Mouse (Mus musculus): ENCODE measurements around the gene Kncn. TPM values are rescaled to one million over a fixed set of nuclear protein-coding genes. Genes with fewer than 3 reads are reported as not detected.

Gene Kncn
- polyA plus RNA-seq, 1 experiment from 2014 or later: not detected

DNA sequence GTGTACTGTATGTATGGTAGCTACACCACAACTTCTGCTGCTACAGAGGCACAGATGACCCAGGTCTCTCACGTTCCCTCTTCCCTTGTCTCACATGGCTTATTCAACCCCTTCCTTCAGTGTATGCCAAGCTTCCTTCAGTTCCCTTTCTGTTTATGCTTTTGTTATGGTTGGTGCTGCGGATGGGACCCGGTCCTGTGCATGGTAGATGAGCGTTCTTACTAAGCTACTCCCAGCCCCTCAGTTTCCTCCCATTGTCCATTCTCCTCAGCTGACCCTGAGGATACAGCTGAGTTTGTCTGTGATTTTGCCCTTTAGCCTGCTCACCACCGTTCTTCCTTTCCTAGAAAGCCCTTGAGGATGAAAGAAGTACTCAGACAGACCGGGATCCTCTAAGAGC lies 32.6 kb upstream of the Kncn start:
- Histone ChIP-seq H3K4me3 (ENCODE audit: low read depth, low read length) (no peak overlapping the region), H3K27me3 (ENCODE audit: insufficient read depth, low read length) (no peaks in the 10 kb centered on the region), H3K4me2 (ENCODE audit: low read depth, low read length) (no peak overlapping the region), H3K4me1 (ENCODE audit: insufficient read depth) (peaks cover 63% of the 10 kb centered on the region), H3K9me3 (ENCODE audit: low read length) (no peaks in the 10 kb centered on the region), H3K27ac (ENCODE audit: low read depth) (no peak overlapping the region), H3K36me3 (replicated peaks; ENCODE audit: insufficient read depth, low read length) (peaks cover 69% of the 10 kb centered on the region), H3K9ac (replicated peaks) (no peak overlapping the region)
- ATAC-seq: no peak
- TF ChIP-seq CTCF (IDR thresholded peaks at IDR 0.05; ENCODE audit: low read depth) (no peak), EP300 (IDR thresholded peaks at IDR 0.05; ENCODE audit: low read depth) (no peak)
- no peak for DNase-seq
- WGBS (ENCODE audit: insufficient replicate concordance): 75% methylated on average over 6 of the region's 6 CpGs

DNA sequence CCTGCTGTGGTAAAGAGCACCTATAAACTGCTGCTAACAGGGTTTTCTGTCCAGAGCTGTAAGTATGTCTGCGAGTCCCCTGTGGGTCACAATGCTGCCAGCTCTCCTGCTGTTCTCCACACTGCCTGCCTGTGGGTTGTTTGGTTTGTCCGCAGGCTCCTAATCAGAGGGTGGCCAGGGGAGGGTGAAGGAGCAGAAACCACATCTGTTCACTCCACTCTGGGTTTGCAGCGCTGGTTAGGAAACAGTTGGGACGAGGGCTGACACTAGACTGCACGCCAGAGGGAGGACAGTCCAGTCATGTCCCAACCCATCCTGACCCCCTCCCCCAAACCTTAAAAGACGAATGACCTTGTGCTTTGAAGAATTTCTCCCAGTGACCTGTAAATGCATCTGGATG lies 29.1 kb upstream of the Kncn start:
- Histone ChIP-seq H3K4me3 (ENCODE audit: low read depth, low read length) (no peak overlapping the region), H3K9ac (replicated peaks) (no peak overlapping the region), H3K9me3 (ENCODE audit: low read length) (no peaks in the 10 kb centered on the region), H3K4me1 (ENCODE audit: insufficient read depth) (peaks cover 40% of the 10 kb centered on the region), H3K27ac (ENCODE audit: low read depth) (no peak overlapping the region), H3K4me2 (ENCODE audit: low read depth, low read length) (no peak overlapping the region), H3K27me3 (ENCODE audit: insufficient read depth, low read length) (no peaks in the 10 kb centered on the region), H3K36me3 (replicated peaks; ENCODE audit: insufficient read depth, low read length) (peaks cover 74% of the 10 kb centered on the region)
- DNase-seq: no peak
- WGBS (ENCODE audit: insufficient replicate concordance): 41% methylated on average over 6 of the region's 6 CpGs
- no peak for TF ChIP-seq EP300 (IDR thresholded peaks at IDR 0.05; ENCODE audit: low read depth)
- TF ChIP-seq CTCF (IDR thresholded peaks at IDR 0.05; ENCODE audit: low read depth): no peak
- no peak for ATAC-seq

GRCm38 (mm10) chr4:115855609-115856008 lies 28.6 kb upstream of the Kncn start:
- ATAC-seq: no peak
- no peak overlapping the region for H3K4me3 ChIP-seq (ENCODE audit: low read depth, low read length)
- H3K27ac ChIP-seq (ENCODE audit: low read depth): no peak overlapping the region
- no peaks in the 10 kb centered on the region for H3K9me3 ChIP-seq (ENCODE audit: low read length)
- DNase-seq: no peak
- 78% methylated on average over 4 of the region's 4 CpGs for WGBS (ENCODE audit: insufficient replicate concordance)
- H3K4me2 ChIP-seq (ENCODE audit: low read depth, low read length): peak overlapping the region; percentile 46; the same call in 1 of the 2 replicates
- H3K4me1 ChIP-seq (ENCODE audit: insufficient read depth): peaks cover 35% of the 10 kb centered on the region
- no peak overlapping the region for H3K9ac ChIP-seq (replicated peaks)
- H3K36me3 ChIP-seq (replicated peaks; ENCODE audit: insufficient read depth, low read length): peaks cover 74% of the 10 kb centered on the region
- no peaks in the 10 kb centered on the region for H3K27me3 ChIP-seq (ENCODE audit: insufficient read depth, low read length)
- TF ChIP-seq CTCF (IDR thresholded peaks at IDR 0.05; ENCODE audit: low read depth) (no peak), EP300 (IDR thresholded peaks at IDR 0.05; ENCODE audit: low read depth) (no peak)

DNA sequence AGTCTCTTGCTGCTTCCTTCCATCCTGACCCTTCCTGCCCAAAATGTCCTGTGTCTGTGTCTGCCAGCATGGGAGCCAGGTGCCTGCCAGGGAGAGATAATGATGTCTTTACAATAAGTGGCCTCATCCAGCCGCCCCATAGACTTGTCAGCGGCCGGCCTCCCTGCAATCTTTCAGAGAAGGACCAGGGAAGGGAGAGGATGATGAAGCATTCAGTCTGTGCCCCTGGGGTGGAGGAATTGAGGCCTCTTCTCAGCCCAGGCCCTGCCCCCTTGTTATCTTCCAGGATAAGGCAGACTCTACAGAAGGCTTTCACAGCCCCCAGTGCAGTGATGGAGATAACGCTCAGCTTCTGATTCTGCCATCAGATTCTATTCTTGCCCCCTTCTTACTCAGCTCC lies 27.9 kb upstream of the Kncn start:
- Histone ChIP-seq H3K36me3 (replicated peaks; ENCODE audit: insufficient read depth, low read length) (peaks cover 76% of the 10 kb centered on the region), H3K4me1 (ENCODE audit: insufficient read depth) (peaks cover 29% of the 10 kb centered on the region), H3K9ac (replicated peaks) (peak overlapping the region; percentile 9; the same call in 1 of the 2 replicates), H3K4me2 (ENCODE audit: low read depth, low read length) (peak overlapping the region; percentile 46), H3K27ac (ENCODE audit: low read depth) (peak overlapping the region; percentile 44), H3K9me3 (ENCODE audit: low read length) (no peaks in the 10 kb centered on the region), H3K27me3 (ENCODE audit: insufficient read depth, low read length) (no peaks in the 10 kb centered on the region), H3K4me3 (ENCODE audit: low read depth, low read length) (no peak overlapping the region)
- DNase-seq (peak; percentile 41), ATAC-seq (peak; percentile 81)
- no peak for TF ChIP-seq CTCF (IDR thresholded peaks at IDR 0.05; ENCODE audit: low read depth)
- TF ChIP-seq EP300 (IDR thresholded peaks at IDR 0.05; ENCODE audit: low read depth): peak; percentile 67; the same call in 1 of the 2 replicates
- 66% methylated on average over 4 of the region's 4 CpGs for WGBS (ENCODE audit: insufficient replicate concordance)

DNA sequence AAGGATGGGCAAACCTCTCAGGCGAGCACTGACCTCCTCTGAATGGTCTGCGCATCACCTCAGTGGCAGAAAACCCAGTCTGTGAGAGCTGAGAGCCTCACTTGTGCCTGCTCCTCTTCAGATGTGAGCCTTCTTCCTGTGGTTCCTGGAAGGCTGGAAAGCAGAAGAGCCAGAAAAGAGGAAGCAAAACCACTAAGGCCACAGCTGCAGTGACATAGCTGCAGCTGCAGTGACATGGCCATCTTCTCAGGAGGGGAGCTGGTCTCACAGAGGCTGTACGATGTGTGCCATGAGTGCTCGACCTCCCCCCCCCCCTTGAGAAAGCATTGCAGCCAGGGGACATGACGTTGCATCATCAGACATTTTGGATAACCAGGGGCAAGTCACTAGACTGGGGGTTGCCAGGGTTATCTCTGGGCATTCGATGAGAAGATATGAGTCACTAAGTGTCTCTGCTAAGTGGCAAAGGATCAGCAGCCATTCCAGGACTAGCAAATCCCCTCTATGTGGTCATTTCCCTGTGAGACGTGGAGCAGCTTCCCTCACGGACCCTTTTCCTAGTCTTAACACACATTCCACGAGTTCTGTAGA lies 26.8 kb upstream of the Kncn start:
- ATAC-seq (peak; percentile 51), DNase-seq (peak; percentile 47)
- Histone ChIP-seq H3K36me3 (replicated peaks; ENCODE audit: insufficient read depth, low read length) (peaks cover 75% of the 10 kb centered on the region), H3K9me3 (ENCODE audit: low read length) (no peaks in the 10 kb centered on the region), H3K9ac (replicated peaks) (no peak overlapping the region), H3K4me3 (ENCODE audit: low read depth, low read length) (no peak overlapping the region), H3K27ac (ENCODE audit: low read depth) (0 out of 2 replicates have a peak overlapping the region, but pooled peaks have one; percentile 44), H3K4me1 (ENCODE audit: insufficient read depth) (peaks cover 29% of the 10 kb centered on the region), H3K4me2 (ENCODE audit: low read depth, low read length) (no peak overlapping the region), H3K27me3 (ENCODE audit: insufficient read depth, low read length) (no peaks in the 10 kb centered on the region)
- WGBS (ENCODE audit: insufficient replicate concordance): 56% methylated on average over 9 of the region's 9 CpGs
- TF ChIP-seq EP300 (IDR thresholded peaks at IDR 0.05; ENCODE audit: low read depth): no peak
- TF ChIP-seq CTCF (IDR thresholded peaks at IDR 0.05; ENCODE audit: low read depth): no peak

GRCm38 (mm10) chr4:115863352-115863751 lies 20.8 kb upstream of the Kncn start:
- H3K9ac ChIP-seq (replicated peaks): no peak overlapping the region
- H3K4me2 ChIP-seq (ENCODE audit: low read depth, low read length): no peak overlapping the region
- no peaks in the 10 kb centered on the region for H3K4me1 ChIP-seq (ENCODE audit: insufficient read depth)
- no peaks in the 10 kb centered on the region for H3K27me3 ChIP-seq (ENCODE audit: insufficient read depth, low read length)
- WGBS (ENCODE audit: insufficient replicate concordance): 88% methylated on average over 7 of the region's 7 CpGs
- DNase-seq (no peak), ATAC-seq (no peak)
- no peak overlapping the region for H3K4me3 ChIP-seq (ENCODE audit: low read depth, low read length)
- peaks cover 80% of the 10 kb centered on the region for H3K36me3 ChIP-seq (replicated peaks; ENCODE audit: insufficient read depth, low read length)
- no peak overlapping the region for H3K27ac ChIP-seq (ENCODE audit: low read depth)
- no peaks in the 10 kb centered on the region for H3K9me3 ChIP-seq (ENCODE audit: low read length)
- TF ChIP-seq CTCF (IDR thresholded peaks at IDR 0.05; ENCODE audit: low read depth) (no peak), EP300 (IDR thresholded peaks at IDR 0.05; ENCODE audit: low read depth) (no peak)

Data from liver, postnatal 0 days (tissue).